7 mouse cellular contexts compared by ENCODE assay signal in the genomic region with DNA sequence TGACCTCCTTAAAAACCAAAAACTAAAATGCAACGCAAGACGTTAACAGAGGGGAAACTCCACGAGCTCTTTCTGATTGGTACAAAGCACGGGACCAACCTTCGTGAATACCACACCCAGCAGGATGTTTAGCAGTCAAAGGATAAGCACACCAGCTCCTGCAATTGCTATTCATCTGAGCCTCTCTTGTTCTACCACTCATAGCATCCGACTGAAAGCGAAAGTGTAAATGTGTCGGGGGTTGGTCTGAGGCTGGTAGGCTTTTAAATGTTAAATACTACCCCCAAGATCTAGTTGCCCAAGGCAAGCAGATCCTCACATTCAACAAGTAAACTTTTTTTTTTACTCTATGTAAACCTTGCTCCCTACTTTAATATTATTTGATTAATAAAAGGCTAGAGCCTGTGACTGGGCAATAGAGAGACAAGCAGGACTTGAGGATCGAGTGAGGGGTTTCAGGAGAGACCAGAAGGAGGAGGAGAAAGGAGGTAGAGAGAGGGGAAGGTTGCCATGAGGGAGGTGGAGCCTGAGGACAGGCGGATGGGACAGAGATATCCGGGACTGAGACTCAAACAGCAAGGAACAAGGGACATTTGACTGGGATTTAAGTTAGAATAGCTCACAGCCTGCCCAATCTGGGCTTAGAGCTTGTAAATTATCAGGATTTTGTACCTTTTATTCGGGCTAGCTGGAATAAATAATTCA. TPM values are rescaled to one million over a fixed set of nuclear protein-coding genes. Genes with fewer than 3 reads are reported as not detected.
A peak's percentile ranks its signal among the peaks of the same experiment; 100 is the strongest.
DNase-seq lines count a peak whose midpoint lies in the region; ATAC-seq and TF ChIP-seq lines count a peak whose summit lies in the region.

No protein-coding gene starts in this region.

- H3K27ac ChIP-seq in CH12.LX (ENCODE audit: insufficient read depth, low read depth): no peak overlapping the region
- H3K27ac ChIP-seq in hindbrain, postnatal 0 days: no peak overlapping the region
- no peak overlapping the region for H3K27ac ChIP-seq in midbrain, embryonic 11.5 days (ENCODE audit: low read depth, low read length)

- in situ Hi-C loops in CH12.LX (cut with MboI; ENCODE audit: low pct_ligation_motif_present, low pct_unique_long_range_greater_than_20kb, low sequenced_read_pairs): no loop called here

- no peak for TF ChIP-seq RAD21 in CH12.LX (IDR thresholded peaks at IDR 0.05; ENCODE audit: low read depth, low read length)

- DNase-seq in CH12.LX (ENCODE audit: extremely low read depth) (peak; percentile 62), adipocyte (ENCODE audit: low spot score) (no peak)
- no peak for DNase-seq in hindbrain, postnatal 0 days (ENCODE audit: low spot score)
- no peak for DNase-seq in midbrain, embryonic 11.5 days (ENCODE audit: low spot score, missing footprints)
- no peak for DNase-seq in layer of hippocampus, postnatal 14 days (ENCODE audit: low spot score in 2 of 2)
- DNase-seq in layer of hippocampus, postnatal 36 days: no peak

- ATAC-seq in activated CD4-positive, CD25-positive, alpha-beta regulatory T cell, adult 4 months: peak; percentile 98
- no peak for ATAC-seq in hindbrain, postnatal 0 days
- no peak for ATAC-seq in midbrain, embryonic 11.5 days (ENCODE audit: low FRiP score)

- no peaks in the 10 kb centered on the region for H3K27me3 ChIP-seq in CH12.LX (replicated peaks)
- H3K27me3 ChIP-seq in hindbrain, postnatal 0 days (ENCODE audit: insufficient read depth, low read length): no peaks in the 10 kb centered on the region
- H3K27me3 ChIP-seq in midbrain, embryonic 11.5 days (ENCODE audit: control insufficient read depth, insufficient read depth, low read length): no peaks in the 10 kb centered on the region

- TF ChIP-seq CTCF in CH12.LX (conservative IDR thresholded peaks at IDR 0.05 in 1 of 2, IDR thresholded peaks at IDR 0.05 in 1 of 2; ENCODE audit: low read depth in 2 of 2, low read length in 2 of 2): no peak
- TF ChIP-seq CTCF in hindbrain, postnatal 0 days (IDR thresholded peaks at IDR 0.05; ENCODE audit: low read depth): no peak

- TF ChIP-seq POLR2A in CH12.LX (IDR thresholded peaks at IDR 0.05; ENCODE audit: low read depth, low read length): 0 out of 2 replicates have a peak, but pooled peaks have one; percentile 18

- H3K4me3 ChIP-seq in CH12.LX (replicated peaks in 1 of 3; ENCODE audit: low read depth in 2 of 3, low read length in 2 of 3, poor library complexity in 1 of 3): peak overlapping the region; percentile 17 to 37 (median 36)
- H3K4me3 ChIP-seq in hindbrain, postnatal 0 days (ENCODE audit: low read length): peak overlapping the region; percentile 17
- H3K4me3 ChIP-seq in midbrain, embryonic 11.5 days (ENCODE audit: low read depth, low read length): peak overlapping the region; percentile 2; the same call in 1 of the 2 replicates

- H3K9me3 ChIP-seq in CH12.LX (replicated peaks; ENCODE audit: low read length): no peaks in the 10 kb centered on the region
- H3K9me3 ChIP-seq in hindbrain, postnatal 0 days (ENCODE audit: low read length): no peaks in the 10 kb centered on the region
- H3K9me3 ChIP-seq in midbrain, embryonic 11.5 days (ENCODE audit: control insufficient read depth, low read length): no peaks in the 10 kb centered on the region

- peaks cover 2 to 18% of the 10 kb centered on the region in 2 experiments; a peak in 2 of 4 replicates for H3K4me1 ChIP-seq in CH12.LX (ENCODE audit: control insufficient read depth in 1 of 2, insufficient read depth in 2 of 2)
- H3K4me1 ChIP-seq in hindbrain, postnatal 0 days (ENCODE audit: insufficient read depth, low read length): 0 out of 2 replicates have a peak, but pooled peaks cover 5% of the 10 kb centered on the region
- H3K4me1 ChIP-seq in midbrain, embryonic 11.5 days (ENCODE audit: control insufficient read depth, insufficient read depth, low read length): no peaks in the 10 kb centered on the region

- peak; percentile 28; the same call in 1 of the 2 replicates for TF ChIP-seq EP300 in CH12.LX (IDR thresholded peaks at IDR 0.05; ENCODE audit: low read length)

- 9% methylated on average over 12 of the region's 12 CpGs for WGBS in hindbrain, postnatal 0 days
- 15% methylated on average over 12 of the region's 12 CpGs for WGBS in midbrain, embryonic 11.5 days

- peak overlapping the region; percentile 10; the same call in 1 of the 2 replicates for H3K9ac ChIP-seq in CH12.LX (ENCODE audit: insufficient read depth, low read depth)
- no peak overlapping the region; the same call in 1 of the 2 replicates for H3K9ac ChIP-seq in hindbrain, postnatal 0 days (replicated peaks; ENCODE audit: low read length)
- H3K9ac ChIP-seq in midbrain, embryonic 11.5 days (ENCODE audit: low read length): no peak overlapping the region

- peak overlapping the region; percentile 72 for H3K4me2 ChIP-seq in CH12.LX (ENCODE audit: insufficient read depth, low read depth, poor library complexity, severe bottlenecking)
- peak overlapping the region; percentile 46 for H3K4me2 ChIP-seq in hindbrain, postnatal 0 days (ENCODE audit: low read depth, low read length)
- peak overlapping the region; percentile 31 for H3K4me2 ChIP-seq in midbrain, embryonic 11.5 days

- H3K79me2 ChIP-seq in CH12.LX (replicated peaks; ENCODE audit: control insufficient read depth, extremely low read depth, insufficient read depth, poor library complexity, severe bottlenecking): no peaks in the 10 kb centered on the region

- H3K36me3 ChIP-seq in CH12.LX (replicated peaks in 1 of 2; ENCODE audit: control insufficient read depth in 1 of 2, insufficient read depth in 1 of 2, low read length in 1 of 2): no peaks in the 10 kb centered on the region
- H3K36me3 ChIP-seq in hindbrain, postnatal 0 days (ENCODE audit: insufficient read depth, low read length): no peaks in the 10 kb centered on the region
- H3K36me3 ChIP-seq in midbrain, embryonic 11.5 days (ENCODE audit: control insufficient read depth, insufficient read depth, low read length): no peaks in the 10 kb centered on the region

- dilution Hi-C loops in CH12.LX (cut with MboI; ENCODE audit: extremely low pct_ligation_motif_present, extremely low pct_unique_long_range_greater_than_20kb, low sequenced_read_pairs): no loop called here

TF ChIP-seq in CH12.LX, 34 proteins besides CTCF, POLR2A, EP300 and RAD21:
- TF ChIP-seq RCOR1 (conservative IDR thresholded peaks at IDR 0.05; ENCODE audit: low read depth, low read length): no peak
- TF ChIP-seq BHLHE40 (IDR thresholded peaks at IDR 0.05; ENCODE audit: low read depth, low read length): peak; percentile 54
- no peak for TF ChIP-seq JUND (conservative IDR thresholded peaks at IDR 0.05; ENCODE audit: low read depth, low read length)
- no peak for TF ChIP-seq NELFE (IDR thresholded peaks at IDR 0.05; ENCODE audit: low read depth, low read length)
- no peak for TF ChIP-seq E2F4 (IDR thresholded peaks at IDR 0.05; ENCODE audit: insufficient replicate concordance, low read depth, low read length)
- no peak for TF ChIP-seq KAT2A (IDR thresholded peaks at IDR 0.05; ENCODE audit: insufficient replicate concordance, low read length)
- peak; percentile 56 for TF ChIP-seq IRF4 (IDR thresholded peaks at IDR 0.05; ENCODE audit: low read depth, low read length)
- TF ChIP-seq USF2 (conservative IDR thresholded peaks at IDR 0.05; ENCODE audit: low read depth, low read length): no peak
- no peak for TF ChIP-seq MAZ (IDR thresholded peaks at IDR 0.05; ENCODE audit: low read depth, low read length)
- TF ChIP-seq ETS1 (conservative IDR thresholded peaks at IDR 0.05; ENCODE audit: low read depth, low read length): no peak

RNA-seq across cellular contexts. Expression of gene Rbbp6, which starts 25.0 kb away (rescaled TPM):
- 22.9 and 25.0 TPM in 2 replicates for total RNA-seq in CH12.LX (2012; rRNA removed)
- total RNA-seq in CH12.LX (2014; rRNA removed): 14.1 and 17.8 TPM in 2 replicates
- 81.4 and 93.0 TPM in 2 replicates for polyA plus RNA-seq in CH12.LX (2012; ENCODE audit: insufficient read length, low read depth)
- polyA plus RNA-seq in activated CD4-positive, CD25-positive, alpha-beta regulatory T cell, adult 4 months (2017; shearing (Covaris generic)): 10 to 100 TPM; 47.7 to 47.8 TPM
- total RNA-seq in hindbrain, postnatal 0 days (2014; rRNA removed): 27.0 and 39.4 TPM in 2 replicates
- 18.3 and 20.0 TPM in 2 replicates for polyA plus RNA-seq in hindbrain, postnatal 0 days (2015; fragmentation: Nextera tagmentation; extraction: Ambion mirVana)
- 32.8 and 38.1 TPM in 2 replicates for polyA plus RNA-seq in midbrain, embryonic 11.5 days (2014; fragmentation: Nextera tagmentation; extraction: Ambion mirVana)
- total RNA-seq in layer of hippocampus, postnatal 14 days (2021): 10 to 100 TPM; 57.6 to 70.6 TPM
- 10 to 100 TPM; 71.6 to 75.1 TPM for total RNA-seq in layer of hippocampus, postnatal 36 days (2021)
